Mouse (Mus musculus) stomach, embryonic 16.5 days (tissue): ENCODE measurements around the gene Mat2a. TPM values are rescaled to one million over a fixed set of nuclear protein-coding genes. Genes with fewer than 3 reads are reported as not detected.

Experiments
- ATAC-seq: fragments of 200-750 bp; cut with Nextera tagmentation; 2 replicates; pipeline ENCODE4 v1.8.0; 2017; ENCODE audit warnings: moderate number of reproducible peaks, moderate TSS enrichment; ENCODE audit not compliant: insufficient read depth, low FRiP score
- H3K27ac ChIP-seq: fragments of 300-500 bp; sonication (generic); 2 replicates; pipeline ENCODE4 v1.5.1; 2014; ENCODE audit warnings: low read length
- H3K27me3 ChIP-seq: fragments of 300-500 bp; sonication (generic); 2 replicates; pipeline ENCODE4 v1.6.1; 2014; ENCODE audit warnings: low read length, control low read depth, mixed read lengths; ENCODE audit not compliant: control insufficient read depth, insufficient read depth
- H3K36me3 ChIP-seq: fragments of 300-500 bp; sonication (generic); 2 replicates; pipeline ENCODE4 v1.6.1; 2014; ENCODE audit warnings: low read length; ENCODE audit not compliant: control insufficient read depth, insufficient read depth
- H3K4me1 ChIP-seq: fragments of 300-500 bp; sonication (generic); 2 replicates; pipeline ENCODE4 v1.6.1; 2014; ENCODE audit warnings: low read length, control low read depth, mixed read lengths; ENCODE audit not compliant: control insufficient read depth, insufficient read depth
- H3K4me2 ChIP-seq: fragments of 300-500 bp; sonication (generic); 2 replicates; pipeline ENCODE4 v1.6.1; 2014; ENCODE audit warnings: low read depth, low read length, mixed read lengths
- H3K4me3 ChIP-seq: fragments of 300-500 bp; sonication (generic); replicated peaks from 2 replicates; pipeline ENCODE4 v1.5.1; 2014; ENCODE audit warnings: mild to moderate bottlenecking, low read length
- H3K9ac ChIP-seq: fragments of 300-500 bp; sonication (generic); 2 replicates; pipeline ENCODE4 v1.6.1; 2014; ENCODE audit warnings: low read length
- H3K9me3 ChIP-seq: fragments of 300-500 bp; sonication (generic); replicated peaks from 2 replicates; pipeline ENCODE4 v1.6.1; 2016; ENCODE audit warnings: low read length, control low read depth; ENCODE audit not compliant: control insufficient read depth
- WGBS: fragments of 180-500 bp; shearing (Covaris S2); extraction: QIAGEN DNeasy Blood & Tissue Kit; methylation state at CpG from one replicate; pipeline ENCODE4 v1.1.7; 2014; 5-methylcytosine and 5-hydroxymethylcytosine counted together
- polyA plus RNA-seq: library from polyadenylated mRNA; unstranded; fragments of >200 nt; fragmentation: Nextera tagmentation; extraction: Ambion mirVana; gene quantifications from 2 replicates; pipeline ENCODE4 v1.2.1, GENCODE M21; 2015

The Mat2a gene
- polyA plus RNA-seq, 1 experiment from 2014 or later = 309 TPM

- H3K9ac ChIP-seq = no peak overlapping the region
- peaks cover 32% of the 10 kb centered on the region for H3K36me3 ChIP-seq
- H3K4me1 ChIP-seq = no peaks in the 10 kb centered on the region
- H3K27me3 ChIP-seq = no peaks in the 10 kb centered on the region
- 35% methylated on average over 8 of the region's 8 CpGs for whole genome bisulfite sequencing
- H3K9me3 ChIP-seq = no peaks in the 10 kb centered on the region
- ATAC-seq = peak; percentile 66
- no peak overlapping the region for H3K4me2 ChIP-seq
- no peak overlapping the region for H3K4me3 ChIP-seq
- H3K27ac ChIP-seq = no peak overlapping the region
These were observed 11.3 kb downstream of the Mat2a start for GRCm38 (mm10) chr6:72428036-72428435.

GRCm38 (mm10) chr6:72425646-72426045, 13.7 kb downstream of the Mat2a start:
- Histone ChIP-seq H3K9ac (no peak overlapping the region), H3K4me3 (no peak overlapping the region), H3K36me3 (peaks cover 28% of the 10 kb centered on the region), H3K27me3 (no peaks in the 10 kb centered on the region), H3K27ac (no peak overlapping the region), H3K4me2 (no peak overlapping the region), H3K4me1 (no peaks in the 10 kb centered on the region), H3K9me3 (no peaks in the 10 kb centered on the region)
- ATAC-seq = no peak
- 91% methylated on average over 11 of the region's 11 CpGs for WGBS

GRCm38 (mm10) chr6:72420901-72421300, 18.5 kb downstream of the Mat2a start:
- no peak for ATAC-seq
- H3K4me1 ChIP-seq = peaks cover 5% of the 10 kb centered on the region
- 85% methylated on average over 10 of the region's 10 CpGs for WGBS
- H3K4me2 ChIP-seq = no peak overlapping the region
- H3K27me3 ChIP-seq = no peaks in the 10 kb centered on the region
- no peak overlapping the region for H3K4me3 ChIP-seq
- H3K27ac ChIP-seq = no peak overlapping the region
- H3K9ac ChIP-seq = no peak overlapping the region
- H3K36me3 ChIP-seq = peaks cover 29% of the 10 kb centered on the region
- no peaks in the 10 kb centered on the region for H3K9me3 ChIP-seq

DNA sequence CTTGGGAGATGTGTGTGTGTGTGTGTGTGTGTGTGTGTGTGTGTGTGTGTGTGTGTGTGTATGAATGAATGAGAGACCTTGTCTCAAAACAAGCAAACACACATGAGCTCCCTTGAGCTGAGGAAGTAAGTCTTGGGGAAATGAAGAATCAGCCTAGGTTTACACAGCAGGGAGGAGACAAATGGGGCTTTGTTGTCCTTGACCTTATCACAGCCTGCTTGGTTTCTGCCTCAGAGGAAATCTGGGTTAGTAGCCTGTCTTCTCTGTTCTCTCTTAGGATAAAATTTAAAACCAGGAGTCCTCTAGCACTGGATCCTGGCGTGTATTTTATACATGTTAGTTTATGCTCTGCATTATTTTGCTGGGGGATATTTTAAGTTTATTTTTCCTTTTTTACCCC, 19.6 kb downstream of the Mat2a start:
- ATAC-seq = no peak
- Histone ChIP-seq H3K9me3 (no peaks in the 10 kb centered on the region), H3K4me3 (no peak overlapping the region), H3K4me2 (no peak overlapping the region), H3K27ac (no peak overlapping the region), H3K4me1 (peaks cover 14% of the 10 kb centered on the region), H3K36me3 (peaks cover 24% of the 10 kb centered on the region), H3K9ac (no peak overlapping the region), H3K27me3 (no peaks in the 10 kb centered on the region)
- 79% methylated on average over 1 of the region's 1 CpGs for WGBS

GRCm38 (mm10) chr6:72418279-72418678, 21.1 kb downstream of the Mat2a start:
- Histone ChIP-seq H3K36me3 (peaks cover 8% of the 10 kb centered on the region), H3K4me3 (no peak overlapping the region), H3K9me3 (no peaks in the 10 kb centered on the region), H3K9ac (no peak overlapping the region), H3K27me3 (no peaks in the 10 kb centered on the region), H3K4me1 (peaks cover 15% of the 10 kb centered on the region), H3K4me2 (no peak overlapping the region), H3K27ac (no peak overlapping the region)
- ATAC-seq = no peak
- WGBS = 90% methylated on average over 4 of the region's 4 CpGs

DNA sequence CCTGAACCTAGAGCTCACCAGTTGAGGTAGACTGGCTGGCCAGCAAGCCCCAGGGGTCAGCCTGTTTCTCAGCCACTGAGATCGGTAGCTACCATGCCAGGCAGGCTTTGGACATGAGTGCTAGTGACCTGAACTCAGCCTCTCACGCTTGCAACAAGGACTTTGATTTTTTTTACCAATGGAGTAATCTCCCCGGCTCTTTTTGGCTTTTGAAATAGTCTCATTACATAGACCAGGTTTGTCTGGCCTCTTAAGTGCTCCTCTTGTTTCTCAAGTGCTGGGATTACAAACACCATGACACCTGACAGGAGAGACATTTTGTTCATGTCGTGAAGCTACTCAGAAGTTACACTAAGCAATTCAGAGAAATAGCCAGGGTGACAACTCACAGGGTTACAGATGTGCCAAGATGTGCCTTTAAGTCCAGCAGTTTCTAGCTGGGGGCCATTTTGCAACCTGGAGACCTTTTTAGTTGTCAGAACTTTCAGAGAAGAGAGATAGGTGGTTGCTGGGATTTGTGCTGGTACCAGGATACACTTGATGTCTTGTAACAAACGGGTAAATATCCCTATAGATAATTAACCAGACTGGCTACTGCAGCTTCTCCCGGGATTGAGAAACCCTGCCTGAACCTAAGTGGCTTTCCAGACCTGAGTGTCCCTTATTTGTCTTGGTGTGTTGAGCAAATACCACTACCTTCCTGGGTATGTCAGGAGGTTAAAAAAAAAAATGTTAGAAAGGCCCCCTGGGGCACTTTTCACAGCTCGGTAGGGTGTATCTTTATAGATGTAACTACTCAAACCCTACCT, 23.2 kb downstream of the Mat2a start:
- H3K36me3 ChIP-seq = peaks cover 6% of the 10 kb centered on the region; the same call in 1 of the 2 replicates
- no peak for ATAC-seq
- 0 out of 2 replicates have a peak overlapping the region, but pooled peaks have one; percentile 75 for H3K4me2 ChIP-seq
- no peaks in the 10 kb centered on the region for H3K27me3 ChIP-seq
- H3K9ac ChIP-seq = peak overlapping the region; percentile 37; the same call in 1 of the 2 replicates
- H3K4me1 ChIP-seq = peaks cover 15% of the 10 kb centered on the region
- WGBS = 64% methylated on average over 7 of the region's 7 CpGs
- no peak overlapping the region for H3K27ac ChIP-seq
- no peaks in the 10 kb centered on the region for H3K9me3 ChIP-seq
- no peak overlapping the region for H3K4me3 ChIP-seq

GRCm38 (mm10) chr6:72415181-72415580, 24.2 kb downstream of the Mat2a start:
- WGBS = 81% methylated on average over 5 of the region's 5 CpGs
- Histone ChIP-seq H3K9ac (peak overlapping the region; percentile 95), H3K4me3 (peak overlapping the region; percentile 93), H3K9me3 (no peaks in the 10 kb centered on the region), H3K27me3 (no peaks in the 10 kb centered on the region), H3K4me2 (peak overlapping the region; percentile 75), H3K4me1 (peaks cover 15% of the 10 kb centered on the region), H3K36me3 (peaks cover 6% of the 10 kb centered on the region; the same call in 1 of the 2 replicates), H3K27ac (no peak overlapping the region)
- no peak for ATAC-seq

DNA sequence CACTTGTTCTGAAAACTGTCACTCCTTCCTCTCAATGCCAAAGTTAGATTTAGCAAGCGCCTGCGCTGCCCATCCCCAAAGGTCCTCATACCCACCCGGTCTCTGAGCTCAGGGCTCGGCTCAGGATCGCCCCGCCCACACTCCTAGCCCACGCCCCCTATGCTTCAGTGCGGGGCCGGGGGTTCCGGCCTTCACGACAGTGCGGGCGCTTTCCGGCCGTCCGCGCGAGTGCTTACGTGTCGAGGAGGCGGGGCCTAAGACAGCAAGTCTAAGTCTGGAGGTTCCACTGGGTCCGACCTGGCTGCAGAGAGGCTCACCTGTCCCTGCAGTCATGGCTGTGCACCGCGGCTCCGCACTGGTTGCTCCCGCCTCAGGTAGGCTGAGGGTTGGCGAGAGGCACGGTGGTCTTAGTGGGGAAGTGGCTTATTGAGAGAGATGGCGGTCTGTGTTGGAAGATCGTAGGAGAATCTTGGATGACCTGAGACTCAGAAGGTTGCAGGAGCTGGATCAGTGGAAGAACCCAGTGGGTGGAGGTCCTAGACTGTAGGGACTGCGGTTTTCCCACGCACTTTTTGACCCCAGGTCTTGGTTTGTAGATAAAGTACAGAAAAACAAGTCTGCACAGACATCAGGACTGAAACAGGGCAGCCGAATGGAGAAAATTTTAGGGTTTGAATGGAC, 25.1 kb downstream of the Mat2a start, which contains the start of gene Ggcx:
Ggcx (plus strand) TSS at position 233 of the 681 bp plus-strand sequence.
- Histone ChIP-seq H3K4me2 (peak within 1 kb of the TSS; percentile 75), H3K4me1 (peaks cover 15% of the 10 kb centered on the region), H3K4me3 (peak within 1 kb of the TSS; percentile 93), H3K27ac (peak within 1 kb of the TSS; percentile 73), H3K36me3 (peaks cover 6% of the 10 kb centered on the region; the same call in 1 of the 2 replicates), H3K9me3 (no peaks in the 10 kb centered on the region), H3K9ac (peak within 1 kb of the TSS; percentile 95), H3K27me3 (no peaks in the 10 kb centered on the region)
- ATAC-seq = peak; percentile 96
- under 1% methylated on average over 33 of the region's 33 CpGs for WGBS

- Histone ChIP-seq H3K9ac (no peak overlapping the region; the same call in 1 of the 2 replicates), H3K9me3 (no peaks in the 10 kb centered on the region), H3K36me3 (no peaks in the 10 kb centered on the region), H3K4me1 (peaks cover 7% of the 10 kb centered on the region), H3K4me2 (no peak overlapping the region), H3K27me3 (no peaks in the 10 kb centered on the region), H3K27ac (no peak overlapping the region), H3K4me3 (no peak overlapping the region)
- 76% methylated on average over 7 of the region's 7 CpGs for WGBS
- ATAC-seq = no peak
These were observed 28.8 kb downstream of the Mat2a start for GRCm38 (mm10) chr6:72410518-72410917.
